Mouse (Mus musculus) left cerebral cortex, postnatal 25 days (tissue): ENCODE results near the gene Znfx1. TPM values are rescaled to one million over a fixed set of nuclear protein-coding genes. Genes with fewer than 3 reads are reported as not detected.
"Not testable (repeated sequence)": the region's sequence is repeated elsewhere in the genome, so short reads cannot be mapped to it uniquely, and the experiment has no call there.

Experiments used
- DNase-seq, 2 experiments: peaks; one replicate each; pipeline ENCODE4 v3.0.0; 2022; ENCODE audit warnings: low spot score in 2 of 2, mixed read lengths in 1 of 2
- intact Hi-C: fragments of 180-260 bp; cut with DNase I; formaldehyde crosslinking; loops from one replicate; pipeline ENCODE4 v1.15.1; 2025
- total RNA-seq, 2 experiments: library from RNA; stranded (reverse); gene quantifications; 2 replicates each; pipeline ENCODE4 v1.2.3; 2021

Gene Znfx1
- total RNA-seq, 2 experiments from 2014 or later: 63.5 to 70.3 TPM

- not testable (repeated sequence) for DNase-seq
Observed at GRCm38 (mm10) chr2:167007565-167007964, 55.2 kb downstream of the Znfx1 start.

GRCm38 (mm10) chr2:167007001-167007491 is 55.8 kb downstream of the Znfx1 start:
- peak in 1 of 2 experiments; percentile 52 for DNase-seq
- intact Hi-C loops: no loop called here

More at GRCm38 (mm10) chr2:167007565-167007964, 55.2 kb downstream of the Znfx1 start:
- intact Hi-C loops: not testable (repeated sequence)

GRCm38 (mm10) chr2:167006355-167006754 is 56.5 kb downstream of the Znfx1 start:
- intact Hi-C loops: no loop called here
- DNase-seq: no peak

- peak; percentile 76 to 94 for DNase-seq
- intact Hi-C loops: loop anchor here (2.0 kb wide), 1 partner anchor 47 kb away; no protein-coding TSS in a partner anchor
Observed at GRCm38 (mm10) chr2:167004099-167004854, 58.5 kb downstream of the Znfx1 start.

- intact Hi-C loops: no loop called here
- no peak for DNase-seq
Observed at GRCm38 (mm10) chr2:167001486-167001885, 61.3 kb downstream of the Znfx1 start.

GRCm38 (mm10) chr2:166996533-166996894 is 66.3 kb downstream of the Znfx1 start:
- intact Hi-C loops: loop anchor here (1.0 kb wide), 1 partner anchor 19 kb away; the partner anchor contains the start of gene Ddx27
- DNase-seq: no peak

GRCm38 (mm10) chr2:166995796-166996532 is 66.9 kb downstream of the Znfx1 start, which contains the start of gene Stau1:
TSS of gene Stau1 (minus strand) at chr2:166996299.
- intact Hi-C loops: loop anchor here (1.0 kb wide), 1 partner anchor 19 kb away; the partner anchor contains the start of gene Ddx27
- peak; percentile 96 to 98 for DNase-seq

- DNase-seq: peak in 1 of 2 experiments; percentile 32
- intact Hi-C loops: no loop called here
Observed at GRCm38 (mm10) chr2:166995021-166995795, 67.6 kb downstream of the Znfx1 start.

GRCm38 (mm10) chr2:166991945-166992344 is 70.9 kb downstream of the Znfx1 start:
- intact Hi-C loops: no loop called here

GRCm38 (mm10) chr2:166990861-166991260 is 72.0 kb downstream of the Znfx1 start:
- DNase-seq: no peak
- intact Hi-C loops: no loop called here

More at GRCm38 (mm10) chr2:166991945-166992344, 70.9 kb downstream of the Znfx1 start:
- no peak for DNase-seq

Other genes starting within 250 kb of the Znfx1 start
- 10 to 100 TPM; 56.0 to 58.7 TPM for gene Cse1l, start 157.0 kb downstream of the Znfx1 start, total RNA-seq
- gene Stau1, start 66.7 kb downstream of the Znfx1 start, total RNA-seq: 10 to 100 TPM; 64.4 to 67.1 TPM
- gene Ddx27, start 47.8 kb downstream of the Znfx1 start, total RNA-seq: 10 to 100 TPM; 27.7 to 28.6 TPM
- gene Kcnb1, start 127.1 kb upstream of the Znfx1 start, total RNA-seq: 100 to 1,000 TPM; 192 to 207 TPM
- 1 to 10 TPM; 1.6 to 2.7 TPM for gene Ptgis, start 177.6 kb upstream of the Znfx1 start, total RNA-seq